Mouse (Mus musculus): ENCODE data around the gene Zfp963. TPM values are rescaled to one million over a fixed set of nuclear protein-coding genes. Genes with fewer than 3 reads are reported as not detected.

Zfp963 gene
- 1 to 10 TPM; 3.2 to 5.0 TPM for total RNA-seq (2021)
- long read RNA-seq, experiment 1, transcript Zfp963-201 (4 exons, 2,291 nt), result major isoform, 11 of 12 reads
- long read RNA-seq, experiment 1, partial matches to known transcripts, result 0 of 12 reads
- long read RNA-seq, experiment 1, other reads (novel, unspliced or antisense), result 1 of 12 reads
- long read RNA-seq, experiment 2, partial matches to known transcripts, result 0 of 6 reads
- long read RNA-seq, experiment 2, other reads (novel, unspliced or antisense), result 3 of 6 reads

DNA sequence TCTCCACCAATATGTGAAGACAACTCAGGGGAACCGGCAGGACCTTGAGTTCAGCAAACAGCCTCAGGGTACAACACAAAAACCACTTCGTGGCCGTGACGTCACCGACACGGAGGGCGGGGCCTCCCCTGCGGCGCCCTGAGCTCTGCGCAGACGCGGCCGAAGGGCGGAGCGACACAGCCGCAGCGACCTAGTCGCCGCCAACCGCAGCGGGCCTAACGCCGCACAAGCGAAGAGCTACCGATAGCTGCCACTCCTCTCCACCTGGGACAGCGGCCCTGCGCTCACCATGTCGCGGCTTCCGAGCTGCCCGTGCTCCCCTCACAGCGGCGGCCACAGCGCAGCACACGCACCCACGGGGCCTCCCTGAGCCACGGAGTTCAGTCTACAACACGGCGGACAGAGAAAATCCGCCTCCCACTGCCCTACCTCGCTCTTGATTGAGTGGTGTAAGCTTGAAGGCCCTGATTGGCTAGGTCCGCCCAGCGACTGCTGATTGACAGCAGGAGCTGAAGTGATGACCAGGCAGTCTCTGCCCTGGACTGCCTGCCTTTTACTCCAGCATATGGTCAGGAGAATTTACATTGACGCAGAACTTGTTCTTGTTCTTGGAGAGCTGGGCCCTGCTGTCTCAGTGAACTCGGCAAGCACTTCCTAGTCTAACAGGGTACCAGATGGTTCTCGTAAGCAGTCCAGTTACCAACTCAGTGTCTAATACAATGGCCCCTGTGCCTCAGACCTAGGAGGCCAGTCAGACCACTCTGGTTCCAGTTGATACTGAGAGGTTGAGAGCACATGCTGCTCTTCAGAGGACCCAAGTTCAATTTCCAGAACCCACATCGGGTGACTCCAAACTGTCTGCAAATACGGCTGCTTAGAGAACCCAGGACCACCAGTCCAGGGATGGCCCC is at the start of gene Zfp963:
Gene Zfp963, minus strand, starts transcription at position 427 of the 911 bp plus-strand sequence.
- peak; percentile 95 for DNase-seq (ENCODE audit: low spot score)

- no peak for DNase-seq (ENCODE audit: low spot score)
Observed at GRCm38 (mm10) chr8:69799261-69799660, 49.5 kb upstream of the Zfp963 start.

- DNase-seq (ENCODE audit: low spot score), result no peak
Observed at GRCm38 (mm10) chr8:69797661-69798060, 47.9 kb upstream of the Zfp963 start.

DNA sequence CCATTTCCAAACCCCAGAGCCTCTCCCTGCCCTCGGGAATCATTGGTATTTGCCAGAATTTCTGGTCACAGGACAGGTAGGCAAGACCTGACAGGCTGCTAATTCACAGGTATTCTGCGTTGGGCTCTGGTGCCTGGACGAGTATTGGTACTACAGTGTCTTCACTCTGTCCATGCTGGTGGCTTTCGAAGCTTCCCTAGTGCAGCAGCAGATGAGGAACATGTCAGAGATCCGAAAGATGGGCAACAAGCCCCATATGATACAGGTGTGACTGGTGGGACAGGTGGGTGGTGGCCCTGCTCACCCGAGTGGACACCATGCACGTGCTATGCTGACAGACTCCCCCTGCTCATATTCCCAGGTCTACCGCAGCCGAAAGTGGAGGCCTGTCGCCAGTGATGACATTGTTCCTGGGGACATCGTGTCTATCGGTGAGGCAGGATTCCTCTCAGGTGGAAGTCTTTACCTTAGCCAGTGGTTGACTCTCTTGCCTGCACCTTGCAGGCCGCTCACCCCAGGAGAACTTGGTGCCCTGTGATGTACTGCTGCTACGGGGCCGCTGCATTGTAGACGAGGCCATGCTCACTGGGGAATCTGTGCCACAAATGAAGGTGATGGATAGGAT is 47.1 kb upstream of the Zfp963 start:
- no peak for DNase-seq (ENCODE audit: low spot score)

DNA sequence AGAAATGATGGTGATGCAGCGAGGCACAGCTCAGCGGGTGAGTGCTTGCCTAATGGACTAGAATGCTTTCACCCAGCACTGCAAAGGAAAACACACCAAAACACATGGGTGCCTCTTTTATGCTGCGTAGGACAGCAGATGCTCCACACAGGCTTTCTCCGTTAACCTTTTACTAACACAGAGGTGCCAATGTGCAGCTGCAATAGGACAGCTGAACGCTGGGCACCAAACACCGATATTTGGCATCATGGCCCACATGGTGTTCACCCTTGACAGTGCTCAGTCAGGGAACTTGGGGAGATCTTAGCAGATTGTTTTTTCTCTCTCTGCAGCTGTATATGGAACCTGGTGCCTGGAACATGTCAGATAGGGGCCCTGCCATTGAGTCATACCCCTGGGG is 45.1 kb upstream of the Zfp963 start:
- DNase-seq (ENCODE audit: low spot score), result no peak

DNA sequence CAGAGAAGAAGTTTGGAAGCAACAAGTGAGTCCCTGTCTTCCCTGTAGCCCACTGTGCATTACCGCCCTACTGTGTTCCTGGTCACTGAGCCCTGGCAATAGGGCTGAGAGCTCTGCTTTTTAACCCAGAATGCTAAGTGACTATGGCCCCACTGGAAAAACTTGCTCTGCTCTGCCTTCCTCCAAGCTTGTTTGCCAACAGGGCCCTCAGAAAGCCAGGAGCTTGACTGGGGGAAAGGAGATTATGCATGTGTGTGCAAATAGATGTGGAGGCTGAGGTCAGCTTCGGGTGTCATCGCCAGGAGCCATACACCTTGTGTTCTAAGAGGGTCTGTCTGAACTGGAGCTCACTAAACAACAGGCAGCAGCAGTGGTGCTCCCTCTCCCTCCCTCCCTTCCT is 44.3 kb upstream of the Zfp963 start:
- DNase-seq (ENCODE audit: low spot score), result no peak

GRCm38 (mm10) chr8:69793666-69794065 is 43.9 kb upstream of the Zfp963 start:
- no peak for DNase-seq (ENCODE audit: low spot score)

DNA sequence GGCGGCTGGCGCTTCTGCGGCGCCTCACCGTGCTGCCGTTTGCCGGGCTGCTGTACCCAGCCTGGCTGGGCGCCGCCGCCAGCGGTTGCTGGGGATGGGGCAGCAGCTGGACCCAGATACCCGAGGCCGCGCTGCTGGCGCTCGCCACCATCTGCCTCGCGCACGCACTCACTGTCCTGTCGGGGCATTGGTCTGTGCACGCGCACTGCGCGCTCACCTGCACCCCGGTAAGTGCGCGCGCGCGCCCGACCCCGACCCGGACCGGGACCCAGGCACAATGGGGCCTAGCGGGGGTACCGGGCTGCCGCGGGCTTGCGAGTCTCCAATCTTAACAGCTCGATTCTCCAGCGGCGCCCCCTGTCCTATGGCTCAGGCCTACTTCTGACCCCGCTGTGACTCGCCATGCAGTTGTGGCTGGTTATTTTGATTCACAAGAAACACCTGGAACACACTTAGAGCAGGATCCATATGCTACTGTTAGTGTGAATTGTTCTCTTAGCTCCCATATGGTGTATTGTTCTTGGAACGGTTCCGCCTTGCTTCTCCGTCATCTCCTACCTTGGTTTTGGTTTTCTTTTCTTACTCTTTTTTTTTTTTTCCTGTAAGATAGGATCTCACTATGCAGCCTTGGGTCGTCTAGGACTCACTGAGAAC is 41.8 kb upstream of the Zfp963 start:
- no peak for DNase-seq (ENCODE audit: low spot score)

DNA sequence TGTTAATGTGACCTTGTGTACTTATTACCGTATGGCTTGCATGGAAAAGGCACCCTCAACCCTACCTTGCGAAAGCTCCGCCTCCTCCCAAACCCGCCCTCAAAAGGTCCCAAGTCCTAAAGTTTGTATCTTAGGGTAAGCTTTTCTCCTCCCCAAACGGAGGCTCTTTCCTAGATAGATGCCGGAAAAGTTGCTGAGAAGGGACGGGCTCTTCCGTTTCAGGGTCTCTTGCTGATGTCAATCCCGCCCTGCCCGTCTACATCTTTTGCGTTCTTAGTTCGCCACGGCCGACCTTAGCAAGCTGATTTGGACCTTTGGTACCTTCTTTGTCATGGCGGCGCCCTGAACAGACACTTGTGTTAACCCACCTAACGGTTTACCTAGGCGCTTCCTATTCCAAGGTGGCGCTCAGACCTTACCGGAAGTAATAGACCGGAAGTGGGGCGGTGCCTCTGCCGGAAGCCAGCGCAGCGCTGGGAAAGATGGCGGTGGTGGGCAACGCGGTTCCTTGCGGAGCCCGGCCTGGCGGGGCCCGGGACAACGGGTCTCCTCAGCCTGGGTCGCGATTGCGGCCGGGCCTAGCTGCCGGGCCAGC is 41.1 kb upstream of the Zfp963 start, which contains the start of the genes Atp13a1 and Zfp866:
Gene Atp13a1, plus strand, starts transcription at position 391 of the 595 bp plus-strand sequence.
Gene Zfp866, minus strand, starts transcription at position 406 of the 595 bp plus-strand sequence.
- DNase-seq (ENCODE audit: low spot score), result peak; percentile 89

GRCm38 (mm10) chr8:69790364-69790763 is 40.6 kb upstream of the Zfp963 start:
- no peak for DNase-seq (ENCODE audit: low spot score)

GRCm38 (mm10) chr8:69789731-69790130 is 40.0 kb upstream of the Zfp963 start:
- no peak for DNase-seq (ENCODE audit: low spot score)

DNA sequence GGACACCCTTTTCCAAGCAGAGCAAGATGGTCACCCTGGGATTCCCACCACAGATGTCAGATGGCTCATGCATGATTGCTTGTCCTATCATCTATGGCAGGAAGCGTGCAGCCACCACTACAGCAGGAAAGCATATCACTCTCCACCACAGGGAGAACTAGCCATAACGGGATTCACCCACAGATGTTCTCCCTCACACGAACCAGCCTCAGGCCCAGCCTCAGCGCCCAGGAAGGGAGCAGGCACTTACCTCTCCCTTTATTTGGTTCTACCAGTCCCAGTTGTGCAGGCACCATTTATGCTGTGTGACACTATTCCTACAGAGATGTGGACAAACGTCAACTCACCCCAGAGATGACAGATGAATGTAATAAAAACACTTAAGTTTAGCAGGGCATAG is 39.3 kb upstream of the Zfp963 start:
- DNase-seq (ENCODE audit: low spot score), result no peak

- no peak for DNase-seq (ENCODE audit: low spot score)
Observed at GRCm38 (mm10) chr8:69777111-69777510, 27.3 kb upstream of the Zfp963 start.

DNA sequence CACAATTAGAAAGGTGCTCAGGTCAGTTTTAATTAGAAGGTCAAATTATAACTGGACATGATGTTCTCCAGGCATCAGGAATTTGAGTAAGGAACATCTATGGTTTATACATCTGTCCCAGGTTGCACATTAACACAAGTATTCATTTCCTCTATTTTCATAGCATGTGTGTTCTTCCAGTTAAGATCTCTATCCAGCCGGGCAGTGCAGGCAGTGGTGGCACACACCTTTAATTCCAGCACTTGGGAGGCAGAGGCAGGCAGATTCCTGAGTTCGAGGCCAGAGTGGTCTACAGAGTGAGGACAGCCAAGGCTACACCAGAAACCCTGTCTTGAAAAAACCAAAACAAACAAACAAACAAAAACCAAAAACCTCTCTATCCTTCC is 25.4 kb upstream of the Zfp963 start:
- no peak for DNase-seq (ENCODE audit: low spot score)

GRCm38 (mm10) chr8:69774503-69775148 is 24.9 kb upstream of the Zfp963 start, which contains the start of gene Gm20422:
Gm20422 (minus strand) TSS chr8:69774886.
- DNase-seq (ENCODE audit: low spot score), result peak; percentile 91

DNA sequence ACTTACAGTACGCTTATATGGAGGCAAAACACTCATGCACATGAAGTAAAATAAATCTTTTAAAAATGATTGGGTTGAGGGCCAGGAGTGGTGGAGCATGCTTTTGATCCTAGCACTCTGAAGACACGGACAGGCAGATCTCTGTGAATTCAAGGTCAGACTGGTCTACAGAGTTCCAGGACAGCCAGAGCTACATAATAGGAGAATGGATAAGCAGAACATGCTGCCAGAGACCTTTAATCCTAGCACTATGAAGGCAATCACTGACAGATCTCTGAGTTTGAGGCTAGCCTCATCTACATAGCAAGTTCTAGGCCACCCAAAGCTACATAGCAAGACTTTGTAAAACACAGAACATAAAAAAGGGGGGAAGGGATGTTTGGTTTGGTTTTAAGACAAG is 22.3 kb upstream of the Zfp963 start:
- no peak for DNase-seq (ENCODE audit: low spot score)

DNA sequence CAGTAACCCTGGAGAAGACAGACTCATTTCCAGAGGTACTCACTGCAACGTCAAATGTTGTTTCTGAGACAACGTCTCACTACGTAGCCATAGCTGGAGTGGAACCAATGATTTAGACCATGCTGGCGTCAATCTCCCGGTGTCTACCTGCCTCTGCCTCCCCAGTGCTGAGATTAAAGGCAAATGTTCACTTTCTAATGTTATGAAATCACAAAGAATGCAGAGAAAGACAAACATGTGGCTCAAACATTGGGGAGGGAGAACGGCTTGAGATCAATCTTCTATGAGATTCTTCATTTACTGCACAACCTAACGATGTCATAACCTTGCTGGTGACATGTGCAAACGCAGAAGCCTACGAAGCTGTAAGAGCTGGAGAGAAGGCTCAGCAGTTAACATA is 21.5 kb upstream of the Zfp963 start:
- no peak for DNase-seq (ENCODE audit: low spot score)

DNA sequence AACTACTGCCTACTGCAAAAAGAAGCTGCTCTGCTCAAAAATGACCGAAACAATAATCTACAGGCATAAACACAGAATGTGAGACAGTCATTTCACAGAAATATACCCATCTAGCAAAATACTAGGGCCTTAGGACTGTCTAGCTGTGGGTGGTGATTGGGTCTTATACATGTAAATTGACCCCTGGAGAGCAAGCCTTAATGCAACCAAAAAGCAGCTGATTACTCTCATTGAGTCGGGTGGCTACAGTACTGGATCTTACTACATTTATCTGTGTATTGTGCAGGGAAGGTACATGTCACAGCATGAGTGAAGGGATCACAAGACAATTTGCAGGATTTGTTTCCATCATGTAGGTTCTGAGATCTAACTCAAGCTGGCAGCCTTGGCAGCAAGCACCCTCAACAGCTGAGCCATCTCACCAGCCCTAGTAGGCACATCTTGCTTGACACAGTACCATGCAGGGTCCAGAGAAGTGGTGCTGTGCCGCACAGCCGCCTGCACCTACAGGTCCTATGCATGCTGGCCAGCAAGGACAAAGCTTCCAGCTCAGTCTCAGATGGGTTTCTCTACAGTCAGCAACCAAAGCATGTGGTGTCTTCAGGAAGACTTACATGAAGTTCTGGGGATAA is 12.2 kb upstream of the Zfp963 start:
- DNase-seq (ENCODE audit: low spot score), result no peak

- no peak for DNase-seq (ENCODE audit: low spot score)
Observed at GRCm38 (mm10) chr8:69758316-69758715, 8.5 kb upstream of the Zfp963 start.

DNA sequence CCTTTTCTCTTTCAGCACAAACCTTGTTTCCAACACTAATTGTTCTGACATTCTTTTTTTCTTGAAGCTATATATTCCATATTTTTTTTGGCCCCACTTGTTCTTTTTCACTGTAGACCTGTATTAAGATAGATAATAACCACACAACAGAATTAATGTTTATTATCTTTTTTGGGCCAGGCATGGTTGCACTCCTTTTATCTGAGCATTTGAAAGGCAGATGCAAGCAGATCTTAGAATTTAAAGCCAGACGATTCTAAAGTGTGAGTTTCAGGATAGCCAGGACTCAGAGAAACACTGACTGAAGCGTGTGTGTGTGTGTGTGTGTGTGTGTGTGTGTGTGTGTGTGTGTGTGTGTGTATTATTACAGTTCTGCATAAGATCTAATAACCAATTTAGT is 2.7 kb upstream of the Zfp963 start:
- no peak for DNase-seq (ENCODE audit: low spot score)

Data from gastrocnemius, adult 18-20 months (tissue).